Mouse (Mus musculus) heart, adult 2 months (tissue): ENCODE data around the gene Tomm40. TPM values are rescaled to one million over a fixed set of nuclear protein-coding genes. Genes with fewer than 3 reads are reported as not detected.
A peak's percentile ranks its signal among the peaks of the same experiment; 100 is the strongest.

Experiments used
- DNase-seq, 2 experiments: peaks; one replicate each; pipeline ENCODE4 v3.0.0; 2021
- H3K27ac ChIP-seq: fragments of 200-600 bp; 2 replicates; pipeline ENCODE4 v1.8.1; 2022
- H3K27me3 ChIP-seq: fragments of 200-500 bp; 2 replicates; pipeline ENCODE4 v1.6.1; 2012; ENCODE audit warnings: mild to moderate bottlenecking, low read length, inconsistent platforms, mixed read lengths; ENCODE audit not compliant: control insufficient read depth, insufficient read depth
- H3K36me3 ChIP-seq: fragments of 200-500 bp; 2 replicates; pipeline ENCODE4 v1.6.1; 2012; ENCODE audit warnings: low read length, inconsistent platforms; ENCODE audit not compliant: control insufficient read depth, insufficient read depth
- H3K4me1 ChIP-seq: fragments of 200-500 bp; 2 replicates; pipeline ENCODE4 v1.6.1; 2011; ENCODE audit warnings: low read length; ENCODE audit not compliant: control insufficient read depth, insufficient read depth
- H3K4me3 ChIP-seq: fragments of 200-600 bp; 2 replicates; pipeline ENCODE4 v1.8.1; 2022
- H3K79me2 ChIP-seq: fragments of 200-500 bp; replicated peaks from 2 replicates; pipeline ENCODE4 v1.6.1; 2012; ENCODE audit warnings: mild to moderate bottlenecking, inconsistent platforms, low read length, moderate library complexity, mixed read lengths; ENCODE audit not compliant: control insufficient read depth, insufficient read depth
- H3K9ac ChIP-seq: fragments of 200-500 bp; 2 replicates; pipeline ENCODE4 v1.6.1; 2012; ENCODE audit warnings: low read depth, mild to moderate bottlenecking, control low read depth, inconsistent platforms, low read length, mixed read lengths
- CTCF ChIP-seq: fragments of 200-600 bp; IDR thresholded peaks from 2 replicates; pipeline ENCODE4 v1.8.1; 2022; ENCODE audit warnings: antibody characterized with exemption, mild to moderate bottlenecking, moderate library complexity
- EP300 ChIP-seq: fragments of 200-500 bp; IDR thresholded peaks from 2 replicates; pipeline ENCODE4 v1.6.1; 2011; ENCODE audit warnings: low read depth, low read length, control low read depth; ENCODE audit not compliant: insufficient read depth
- POLR2A ChIP-seq: fragments of 200-500 bp; IDR thresholded peaks from 2 replicates; pipeline ENCODE4 v1.6.1; 2011; ENCODE audit warnings: mild to moderate bottlenecking, low read depth, low read length, control low read depth; ENCODE audit not compliant: insufficient read depth
- WGBS: fragments of 180-500 bp; shearing (Covaris S2); methylation state at CpG from one replicate; pipeline ENCODE4 v1.1.7; 2018; 5-methylcytosine and 5-hydroxymethylcytosine counted together
- intact Hi-C: fragments of 180-260 bp; cut with DNase I; formaldehyde crosslinking; loops from one replicate; pipeline ENCODE4 v1.15.1; 2025
- polyA plus RNA-seq: library from polyadenylated mRNA; depleted of rRNA; stranded (reverse); fragments of >200 nt; gene quantifications from 2 replicates; pipeline ENCODE4 v1.2.3, GENCODE M21; 2012
- total RNA-seq, 2 experiments: library from RNA; stranded (reverse); gene quantifications; 2 replicates each; pipeline ENCODE4 v1.2.3; 2021

The Tomm40 gene
- total and polyA plus RNA-seq, 3 experiments = 91.2 to 98.2 (median 92.7) TPM

GRCm38 (mm10) chr7:19742468-19742867, 27.2 kb upstream of the Tomm40 start:
- Histone ChIP-seq H3K36me3 (no peaks in the 10 kb centered on the region), H3K4me1 (peaks cover 9% of the 10 kb centered on the region), H3K9ac (no peak overlapping the region), H3K27ac (no peak overlapping the region), H3K27me3 (no peaks in the 10 kb centered on the region), H3K79me2 (no peaks in the 10 kb centered on the region; the same call in 1 of the 2 replicates), H3K4me3 (no peak overlapping the region)
- DNase-seq = no peak
- intact Hi-C loops = loop anchor here (2.0 kb wide), 1 partner anchor 18 kb away; no protein-coding TSS in a partner anchor
- TF ChIP-seq CTCF (no peak), POLR2A (no peak), EP300 (no peak)
- 74% methylated on average over 5 of the region's 5 CpGs for WGBS

GRCm38 (mm10) chr7:19741329-19742031, 26.2 kb upstream of the Tomm40 start:
- Histone ChIP-seq H3K79me2 (no peaks in the 10 kb centered on the region; the same call in 1 of the 2 replicates), H3K4me1 (peaks cover 8% of the 10 kb centered on the region), H3K36me3 (no peaks in the 10 kb centered on the region), H3K4me3 (no peak overlapping the region), H3K27me3 (no peaks in the 10 kb centered on the region), H3K9ac (no peak overlapping the region), H3K27ac (no peak overlapping the region)
- intact Hi-C loops = loop anchor here (2.0 kb wide), 1 partner anchor 17 kb away; no protein-coding TSS in a partner anchor
- WGBS = 39% methylated on average over 8 of the region's 8 CpGs
- TF ChIP-seq EP300 (no peak), CTCF (no peak), POLR2A (no peak)
- DNase-seq = peak in 1 of 2 experiments; percentile 30

- no peaks in the 10 kb centered on the region; the same call in 1 of the 2 replicates for H3K79me2 ChIP-seq
- H3K36me3 ChIP-seq = no peaks in the 10 kb centered on the region
- 72% methylated on average over 11 of the region's 11 CpGs for WGBS
- no peak for DNase-seq
- H3K4me3 ChIP-seq = no peak overlapping the region
- H3K27ac ChIP-seq = no peak overlapping the region
- H3K4me1 ChIP-seq = peaks cover 5% of the 10 kb centered on the region
- intact Hi-C loops = no loop called here
- TF ChIP-seq EP300 (no peak), POLR2A (no peak), CTCF (peak; percentile 54)
- no peak overlapping the region for H3K9ac ChIP-seq
- no peaks in the 10 kb centered on the region for H3K27me3 ChIP-seq
Observed at GRCm38 (mm10) chr7:19740269-19740668, 25.0 kb upstream of the Tomm40 start.

GRCm38 (mm10) chr7:19738771-19739170, 23.5 kb upstream of the Tomm40 start:
- intact Hi-C loops = no loop called here
- peaks cover under 1% of the 10 kb centered on the region; the same call in 1 of the 2 replicates for H3K4me1 ChIP-seq
- no peaks in the 10 kb centered on the region for H3K36me3 ChIP-seq
- WGBS = 93% methylated on average over 3 of the region's 3 CpGs
- TF ChIP-seq CTCF (peak; percentile 44), POLR2A (no peak), EP300 (no peak)
- no peaks in the 10 kb centered on the region for H3K27me3 ChIP-seq
- H3K4me3 ChIP-seq = no peak overlapping the region
- H3K9ac ChIP-seq = no peak overlapping the region
- H3K27ac ChIP-seq = no peak overlapping the region
- no peaks in the 10 kb centered on the region; the same call in 1 of the 2 replicates for H3K79me2 ChIP-seq
- DNase-seq = no peak

GRCm38 (mm10) chr7:19736389-19737057, 21.3 kb upstream of the Tomm40 start:
- H3K36me3 ChIP-seq = no peaks in the 10 kb centered on the region
- no peak overlapping the region for H3K9ac ChIP-seq
- DNase-seq = no peak
- intact Hi-C loops = no loop called here
- H3K27ac ChIP-seq = no peak overlapping the region
- H3K79me2 ChIP-seq = no peaks in the 10 kb centered on the region
- TF ChIP-seq POLR2A (no peak), EP300 (no peak), CTCF (no peak)
- no peaks in the 10 kb centered on the region for H3K27me3 ChIP-seq
- H3K4me1 ChIP-seq = peaks cover 3% of the 10 kb centered on the region
- no peak overlapping the region for H3K4me3 ChIP-seq
- WGBS = 69% methylated on average over 16 of the region's 16 CpGs
